Mouse (Mus musculus) MEL (cell line): ENCODE measurements around the gene Zdhhc11.

ENCODE experiments used
- CHD1 ChIP-seq: IDR thresholded peaks from 2 replicates; pipeline ENCODE4 v1.6.1; 2012; ENCODE audit warnings: low read depth, mild to moderate bottlenecking, inconsistent platforms, low read length, improper control_type of control experiment
- CHD2 ChIP-seq: IDR thresholded peaks from 2 replicates; pipeline ENCODE4 v1.6.1; 2011; ENCODE audit warnings: low read length, improper control_type of control experiment
- EP300 ChIP-seq, 2 experiments: IDR thresholded peaks; 2 replicates each; pipeline ENCODE4 v1.6.1; 2011; ENCODE audit warnings: improper control_type of control experiment in 2 of 2, low read length in 2 of 2, low read depth in 1 of 2, mild to moderate bottlenecking in 1 of 2
- ETS1 ChIP-seq: IDR thresholded peaks from 2 replicates; pipeline ENCODE4 v1.6.1; 2012; ENCODE audit warnings: low read depth, mild to moderate bottlenecking, inconsistent platforms, low read length, improper control_type of control experiment, moderate library complexity
- GATA1 ChIP-seq: IDR thresholded peaks from 2 replicates; pipeline ENCODE4 v1.6.1; 2011; ENCODE audit warnings: low read depth, low read length, improper control_type of control experiment
- HCFC1 ChIP-seq: IDR thresholded peaks from 2 replicates; pipeline ENCODE4 v1.6.1; 2012; ENCODE audit warnings: low read depth, mild to moderate bottlenecking, inconsistent platforms, low read length, improper control_type of control experiment, moderate library complexity
- MAZ ChIP-seq: IDR thresholded peaks from 2 replicates; pipeline ENCODE4 v1.6.1; 2012; ENCODE audit warnings: low read depth, mild to moderate bottlenecking, inconsistent platforms, low read length, improper control_type of control experiment
- MEF2A ChIP-seq: IDR thresholded peaks from 2 replicates; pipeline ENCODE4 v1.6.1; 2014; ENCODE audit warnings: low read depth, mild to moderate bottlenecking, inconsistent platforms, low read length, improper control_type of control experiment; ENCODE audit not compliant: poor library complexity, insufficient replicate concordance, severe bottlenecking; ENCODE audit errors: extremely low read depth
- POLR2A ChIP-seq, 2 experiments: IDR thresholded peaks; 2 replicates each; pipeline ENCODE4 v1.6.1; 2011 to 2012; ENCODE audit warnings: low read length in 2 of 2, mild to moderate bottlenecking in 2 of 2, control low read depth in 1 of 2, improper control_type of control experiment in 1 of 2, low read depth in 1 of 2, moderate library complexity in 1 of 2; ENCODE audit not compliant: control insufficient read depth in 1 of 2, insufficient read depth in 1 of 2, poor library complexity in 1 of 2
- POLR2AphosphoS5 ChIP-seq: IDR thresholded peaks from 2 replicates; pipeline ENCODE4 v1.6.1; 2012; ENCODE audit warnings: low read depth, borderline replicate concordance, mild to moderate bottlenecking, inconsistent platforms, low read length, moderate library complexity, mixed read lengths
- TCF12 ChIP-seq: IDR thresholded peaks from 2 replicates; pipeline ENCODE4 v1.6.1; 2014; ENCODE audit warnings: low read depth, mild to moderate bottlenecking, inconsistent platforms, low read length, improper control_type of control experiment, moderate library complexity
- UBTF ChIP-seq: IDR thresholded peaks from 2 replicates; pipeline ENCODE4 v1.6.1; 2012; ENCODE audit warnings: low read depth, mild to moderate bottlenecking, inconsistent platforms, low read length, improper control_type of control experiment, moderate library complexity, borderline replicate concordance; ENCODE audit not compliant: insufficient read depth
- USF2 ChIP-seq, 2 experiments: IDR thresholded peaks; 2 replicates each; pipeline ENCODE4 v1.6.1; 2011 to 2012; ENCODE audit warnings: improper control_type of control experiment in 2 of 2, low read length in 2 of 2, borderline replicate concordance in 1 of 2, inconsistent platforms in 1 of 2, low read depth in 1 of 2, mild to moderate bottlenecking in 1 of 2; ENCODE audit not compliant: insufficient read depth in 1 of 2
- ZNF384 ChIP-seq: IDR thresholded peaks from 2 replicates; pipeline ENCODE4 v1.6.1; 2012; ENCODE audit warnings: low read depth, mild to moderate bottlenecking, inconsistent platforms, low read length, improper control_type of control experiment

GRCm38 (mm10) chr13:74029013-74029412 is 65.4 kb downstream of the Zdhhc11 start:
- no peak for TF ChIP-seq EP300 (IDR thresholded peaks at IDR 0.05; ENCODE audit: low read depth in 1 of 2, low read length in 2 of 2)
- no peak for TF ChIP-seq ETS1
- TF ChIP-seq ZNF384 = no peak
- TF ChIP-seq USF2 (IDR thresholded peaks at IDR 0.05; ENCODE audit: borderline replicate concordance in 1 of 2, insufficient read depth in 1 of 2, low read depth in 1 of 2, low read length in 2 of 2) = no peak
- TF ChIP-seq GATA1 = no peak
- no peak for TF ChIP-seq MEF2A
- TF ChIP-seq TCF12 = no peak
- no peak for TF ChIP-seq MAZ
- TF ChIP-seq HCFC1 = no peak
- no peak for TF ChIP-seq UBTF
- no peak for TF ChIP-seq POLR2A (IDR thresholded peaks at IDR 0.05; ENCODE audit: control insufficient read depth in 1 of 2, insufficient read depth in 1 of 2, low read depth in 1 of 2, low read length in 2 of 2, poor library complexity in 1 of 2)
- no peak for TF ChIP-seq CHD1
- no peak for TF ChIP-seq POLR2AphosphoS5
- no peak for TF ChIP-seq CHD2
